Comparison of ENCODE assay signal across 9 mouse cellular contexts in the genomic region with DNA sequence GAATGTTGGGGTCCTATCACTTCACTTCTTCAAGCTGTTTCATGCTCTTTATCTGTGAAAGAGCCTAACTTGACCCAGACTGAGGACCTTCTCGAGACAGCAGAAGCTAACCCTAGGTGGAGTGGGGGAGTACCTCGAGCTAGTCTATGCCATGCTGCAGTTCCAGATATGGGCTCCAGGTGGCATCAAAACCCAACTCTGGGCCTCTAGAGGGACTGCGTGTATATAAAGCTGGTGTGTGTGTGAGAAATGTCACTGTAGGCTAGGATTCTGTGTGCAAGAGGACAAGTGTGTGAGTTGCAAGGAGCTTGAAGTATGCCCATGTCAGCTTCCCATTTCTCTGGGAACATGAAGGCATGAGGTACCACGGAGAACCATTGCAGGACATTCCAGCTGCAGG. TPM values are rescaled to one million over a fixed set of nuclear protein-coding genes. Genes with fewer than 3 reads are reported as not detected.
A peak's percentile ranks its signal among the peaks of the same experiment; 100 is the strongest.
DNase-seq lines count a peak whose midpoint lies in the region; ATAC-seq and TF ChIP-seq lines count a peak whose summit lies in the region.
"Had no signal": no experiment of that assay in that cellular context is flagged by ENCODE, and none has a peak within 500 bp of the region (broad histone marks: within the 10 kb centered on the region; RNA-seq: fewer than 3 reads in every experiment).

No protein-coding gene starts in this region.

- ATAC-seq in activated CD4-positive, CD25-positive, alpha-beta regulatory T cell, adult 4 months: no peak

- H3K4me1 ChIP-seq in lung, adult 2 months (ENCODE audit: control insufficient read depth, insufficient read depth, low read length): peaks cover 12% of the 10 kb centered on the region

- 21% methylated on average over 4 of the region's 4 CpGs for WGBS in lung, adult 2 months

- no peak overlapping the region for H3K4me3 ChIP-seq in lung, adult 2 months (replicated peaks; ENCODE audit: extremely low read depth, low read depth, low read length)
- H3K4me3 ChIP-seq: heart, embryonic 15.5 days had no signal

- TF ChIP-seq POLR2A in lung, adult 2 months (IDR thresholded peaks at IDR 0.05; ENCODE audit: borderline replicate concordance, extremely low read depth, low read depth, low read length): no peak

- peak; percentile 93 for TF ChIP-seq CTCF in lung, adult 2 months (IDR thresholded peaks at IDR 0.05; ENCODE audit: insufficient read depth, low read length)

- DNase-seq in CD8-positive naive resting alpha-beta T cell, adult 2 months (ENCODE audit: low read depth in 2 of 2, low spot score in 2 of 2): peak; percentile 11 to 24
- DNase-seq in WW6 (ENCODE audit: low read depth, low spot score): peak; percentile 50
- peak; percentile 86 to 89 for DNase-seq in cerebellum, postnatal 36 days
- DNase-seq in gastrocnemius, adult 18-20 months (ENCODE audit: low spot score): peak; percentile 82
- peak; percentile 90 to 92 for DNase-seq in kidney, postnatal 4 days
- DNase-seq in lung, adult 2 months: peak; percentile 74
- peak; percentile 90 for DNase-seq in retina, postnatal 1 day

RNA-seq across cellular contexts. Expression of gene Gse1, which starts 53.2 kb away (rescaled TPM):
- 10 to 100 TPM; 28.9 to 32.6 TPM for total RNA-seq in gastrocnemius, adult 18-20 months (2021)
- polyA plus RNA-seq in lung, adult 2 months (2012; rRNA removed): 35.6 and 39.6 TPM in 2 replicates
- 1 to 10 TPM; 2.9 to 4.1 TPM for polyA plus RNA-seq in activated CD4-positive, CD25-positive, alpha-beta regulatory T cell, adult 4 months (2017; shearing (Covaris generic))

Comparison
In these comparisons a context has a peak if more than half of its experiments do, and no peak if none do; other contexts are left out.
1. DNase-seq: peak in every context shown above with its lines; median percentile 91 in kidney, postnatal 4 days; 90 in retina, postnatal 1 day; 88 in cerebellum, postnatal 36 days; 82 in gastrocnemius, adult 18-20 months; 74 in lung, adult 2 months; 50 in WW6; 18 in CD8-positive naive resting alpha-beta T cell, adult 2 months.